Mouse (Mus musculus) cortical plate, adult 2 months (tissue): ENCODE data around the gene Clock. TPM values are rescaled to one million over a fixed set of nuclear protein-coding genes. Genes with fewer than 3 reads are reported as not detected.

Experiments used
- H3K27ac ChIP-seq: fragments of 200-500 bp; 2 replicates; pipeline ENCODE4 v1.5.1; 2012; ENCODE audit warnings: low read length, control low read depth, inconsistent platforms; ENCODE audit not compliant: insufficient read depth
- H3K4me1 ChIP-seq: fragments of 200-500 bp; 2 replicates; pipeline ENCODE4 v1.6.1; 2011; ENCODE audit warnings: low read length; ENCODE audit not compliant: control insufficient read depth, insufficient read depth
- H3K4me3 ChIP-seq: fragments of 200-500 bp; 2 replicates; pipeline ENCODE4 v1.5.1; 2011; ENCODE audit warnings: mild to moderate bottlenecking, low read length, control low read depth; ENCODE audit not compliant: insufficient read depth
- CTCF ChIP-seq: fragments of 200-500 bp; IDR thresholded peaks from 2 replicates; pipeline ENCODE4 v1.5.1; 2011; ENCODE audit warnings: mild to moderate bottlenecking, control low read depth, low read length; ENCODE audit not compliant: insufficient read depth; ENCODE audit errors: extremely low read depth
- POLR2A ChIP-seq: fragments of 200-500 bp; IDR thresholded peaks from 2 replicates; pipeline ENCODE4 v1.6.1; 2011; ENCODE audit warnings: mild to moderate bottlenecking, low read length, control low read depth; ENCODE audit not compliant: insufficient read depth; ENCODE audit errors: extremely low read depth
- polyA plus RNA-seq: library from polyadenylated mRNA; depleted of rRNA; stranded (reverse); fragments of >200 nt; gene quantifications from 2 replicates; pipeline ENCODE4 v1.2.3, GENCODE M21; 2012

Clock gene
- polyA plus RNA-seq, 1 experiment: 23.6 TPM

GRCm38 (mm10) chr5:76184286-76185080 lies 120.1 kb downstream of the Clock start:
- peaks cover 2% of the 10 kb centered on the region; the same call in 1 of the 2 replicates for H3K4me1 ChIP-seq
- no peak for TF ChIP-seq POLR2A
- TF ChIP-seq CTCF: no peak
- H3K27ac ChIP-seq: peak overlapping the region; percentile 34; the same call in 1 of the 2 replicates
- H3K4me3 ChIP-seq: peak overlapping the region; percentile 49

DNA sequence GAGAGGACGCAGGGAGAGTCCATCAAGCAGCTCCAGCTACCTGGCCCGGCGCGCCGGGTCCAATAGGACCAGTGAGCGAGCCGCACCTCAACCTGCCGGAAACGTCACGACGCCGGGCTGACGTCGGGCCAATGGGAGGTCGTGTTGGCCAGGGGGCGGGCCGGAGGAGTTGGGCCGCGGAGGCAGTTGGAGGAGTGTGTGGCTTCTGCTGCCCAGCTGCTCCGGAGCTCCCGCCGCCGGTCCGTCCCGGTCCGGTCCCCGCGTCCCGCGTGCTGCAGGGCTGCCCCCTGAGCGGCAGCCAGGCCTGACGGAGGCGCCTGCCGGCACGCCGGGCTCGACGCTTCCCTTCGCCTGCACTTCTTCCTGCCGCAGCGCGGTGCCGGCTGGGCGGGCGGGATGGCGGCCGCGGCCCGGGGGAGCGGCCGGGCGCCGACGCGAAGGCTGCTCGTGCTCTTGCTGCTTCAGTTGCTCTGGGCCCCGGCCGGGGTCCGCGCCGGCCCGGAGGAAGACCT lies 120.8 kb downstream of the Clock start, which contains the start of gene Tmem165:
Gene Tmem165 (plus strand): TSS at position 131 of the 512 bp plus-strand sequence.
- Histone ChIP-seq H3K4me3 (peak within 1 kb of the TSS; percentile 49), H3K4me1 (peaks cover 2% of the 10 kb centered on the region; the same call in 1 of the 2 replicates), H3K27ac (peak within 1 kb of the TSS; percentile 34; the same call in 1 of the 2 replicates)
- no peak for TF ChIP-seq CTCF
- TF ChIP-seq POLR2A: peak; percentile 90

DNA sequence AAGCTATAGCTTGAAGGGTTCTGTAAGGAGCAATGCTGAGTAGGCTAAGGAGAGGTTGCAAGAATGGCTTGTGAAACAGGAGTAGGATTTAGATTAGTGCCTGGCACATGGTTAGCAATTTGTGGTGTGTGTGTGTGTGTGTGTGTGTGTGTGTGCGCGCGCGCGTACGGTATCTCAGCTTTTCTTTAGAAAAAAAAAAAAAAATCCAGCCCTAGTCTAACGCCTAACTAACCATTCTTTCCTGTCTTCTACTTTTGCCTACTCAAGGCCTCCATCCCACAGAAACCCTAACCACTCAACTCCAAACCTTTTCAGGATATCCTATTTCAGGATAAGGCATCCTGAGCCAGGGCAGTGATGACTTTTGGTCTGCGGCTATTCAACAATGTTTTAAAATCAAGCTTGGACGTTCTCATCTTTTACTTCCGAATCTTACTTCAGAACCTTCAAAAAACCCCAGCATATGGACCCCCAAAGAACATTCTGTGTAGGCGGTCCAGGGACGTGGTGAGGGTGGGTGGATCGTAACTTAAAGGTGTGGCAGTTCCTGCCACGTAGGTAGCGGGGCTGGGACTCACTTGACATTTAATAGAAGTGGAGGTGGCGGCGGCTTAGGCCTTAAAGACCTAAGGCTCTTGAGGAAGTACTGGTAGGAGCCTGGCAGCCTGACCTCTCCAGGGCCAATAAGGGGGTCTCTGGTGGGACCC lies 121.4 kb downstream of the Clock start:
- Histone ChIP-seq H3K27ac (0 out of 2 replicates have a peak overlapping the region, but pooled peaks have one; percentile 20), H3K4me1 (peaks cover 2% of the 10 kb centered on the region; the same call in 1 of the 2 replicates), H3K4me3 (peak overlapping the region; percentile 49)
- TF ChIP-seq CTCF: no peak
- no peak for TF ChIP-seq POLR2A

GRCm38 (mm10) chr5:76182326-76182725 lies 122.3 kb downstream of the Clock start:
- peaks cover 2% of the 10 kb centered on the region; the same call in 1 of the 2 replicates for H3K4me1 ChIP-seq
- TF ChIP-seq POLR2A (no peak), CTCF (no peak)
- H3K27ac ChIP-seq: no peak overlapping the region
- no peak overlapping the region for H3K4me3 ChIP-seq

- Histone ChIP-seq H3K4me1 (peaks cover 2% of the 10 kb centered on the region; the same call in 1 of the 2 replicates), H3K27ac (no peak overlapping the region), H3K4me3 (no peak overlapping the region)
- TF ChIP-seq CTCF: no peak
- no peak for TF ChIP-seq POLR2A
Measured at GRCm38 (mm10) chr5:76179791-76180190, 124.8 kb downstream of the Clock start.

DNA sequence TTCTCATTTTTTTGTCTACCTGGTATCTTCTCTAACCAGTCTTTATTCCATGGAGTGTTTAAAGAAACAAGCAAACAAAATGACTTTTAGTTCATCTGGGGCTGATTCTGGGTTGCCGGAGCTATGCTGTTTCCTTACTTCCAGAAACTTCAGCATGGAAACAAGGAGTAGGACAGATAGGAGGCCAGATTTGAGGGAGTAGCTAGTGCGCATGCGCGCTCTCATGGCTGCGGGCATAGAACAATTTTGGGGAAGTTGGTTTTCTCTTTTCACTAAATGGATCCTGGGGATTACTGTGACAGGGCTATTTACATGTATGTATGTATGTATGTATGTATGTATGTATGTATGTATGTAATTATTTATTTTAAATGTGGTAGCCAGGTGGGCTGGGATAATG lies 125.4 kb downstream of the Clock start:
- TF ChIP-seq CTCF: no peak
- no peak for TF ChIP-seq POLR2A
- Histone ChIP-seq H3K27ac (no peak overlapping the region), H3K4me3 (no peak overlapping the region), H3K4me1 (no peaks in the 10 kb centered on the region)

DNA sequence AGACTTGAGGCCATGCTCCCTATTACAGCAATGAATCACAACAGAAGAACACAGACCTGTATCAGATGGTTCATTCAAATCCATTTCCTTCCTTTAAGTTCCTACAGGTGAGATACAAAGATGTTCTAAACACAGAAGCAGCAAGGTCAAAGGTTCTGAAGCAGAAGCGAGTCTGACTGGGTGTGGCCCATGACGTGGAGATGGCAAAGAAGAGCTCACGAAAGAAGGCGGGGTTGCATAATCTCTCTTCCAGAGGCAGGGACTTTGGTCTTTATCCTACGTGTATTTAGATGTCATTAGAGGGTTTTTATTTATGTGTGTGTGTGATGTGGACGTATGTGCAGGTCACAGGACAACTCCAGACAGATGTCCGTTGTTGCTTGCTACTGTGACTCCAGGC lies 126.9 kb downstream of the Clock start:
- Histone ChIP-seq H3K4me3 (no peak overlapping the region), H3K4me1 (no peaks in the 10 kb centered on the region), H3K27ac (no peak overlapping the region)
- TF ChIP-seq CTCF (no peak), POLR2A (no peak)

DNA sequence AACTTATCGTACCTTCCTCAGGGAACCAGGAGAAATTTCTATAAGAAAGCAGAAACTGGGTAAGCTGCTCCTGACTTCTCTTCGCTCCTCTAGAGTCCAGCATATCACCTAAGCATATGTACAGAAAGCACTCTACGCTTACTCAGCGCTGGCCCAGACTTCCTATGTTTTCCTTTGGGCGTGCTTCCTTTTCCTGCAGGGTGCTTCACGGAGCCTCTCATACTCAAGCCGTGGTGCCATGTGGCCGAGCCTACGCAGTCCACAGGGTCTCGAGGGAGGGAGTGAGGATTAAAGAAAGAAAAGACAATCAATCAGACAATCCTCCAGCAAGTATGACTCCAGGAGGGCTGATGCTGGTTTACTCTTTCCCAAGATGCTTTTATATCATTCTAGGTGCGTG lies 127.8 kb downstream of the Clock start:
- no peaks in the 10 kb centered on the region for H3K4me1 ChIP-seq
- TF ChIP-seq POLR2A: no peak
- no peak for TF ChIP-seq CTCF
- no peak overlapping the region for H3K27ac ChIP-seq
- no peak overlapping the region for H3K4me3 ChIP-seq

- Histone ChIP-seq H3K27ac (no peak overlapping the region), H3K4me1 (no peaks in the 10 kb centered on the region), H3K4me3 (no peak overlapping the region)
- TF ChIP-seq POLR2A (no peak), CTCF (no peak)
Measured at GRCm38 (mm10) chr5:76176411-76176810, 128.2 kb downstream of the Clock start.

DNA sequence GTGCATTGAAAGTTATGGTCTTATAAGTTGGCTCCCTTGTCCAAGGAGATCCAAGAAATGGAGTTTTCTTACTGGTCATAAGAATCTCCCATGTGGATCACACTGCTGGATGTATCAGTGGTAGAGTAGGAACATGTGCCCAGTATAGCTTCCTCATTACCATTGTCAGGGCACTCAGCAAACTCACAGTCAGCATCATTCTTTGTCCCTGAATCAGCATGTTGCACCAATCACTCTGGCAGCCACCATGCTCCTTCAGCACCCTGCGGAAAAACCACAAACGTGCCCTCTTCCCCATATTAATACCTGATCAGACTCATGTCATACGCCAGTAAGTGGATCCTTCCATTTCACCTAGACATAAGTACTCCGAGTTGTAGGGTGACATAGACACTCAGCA lies 129.5 kb downstream of the Clock start:
- Histone ChIP-seq H3K4me3 (no peak overlapping the region), H3K27ac (no peak overlapping the region), H3K4me1 (no peaks in the 10 kb centered on the region)
- TF ChIP-seq CTCF (no peak), POLR2A (no peak)
